Mouse (Mus musculus) spleen, postnatal 14 days (tissue): ENCODE measurements around the gene Olfr873.
"Not testable (repeated sequence)": the region's sequence is repeated elsewhere in the genome, so short reads cannot be mapped to it uniquely, and the experiment has no call there.

Experiments used
- DNase-seq, 2 experiments: peaks; one replicate each; pipeline ENCODE4 v3.0.0; 2021 to 2022; ENCODE audit warnings: low spot score in 2 of 2

Gene Olfr873

GRCm38 (mm10) chr9:20298232-20298631, at the start of gene Olfr873:
TSS of gene Olfr873 (plus strand) at chr9:20298532.
- no peak for DNase-seq

- no peak for DNase-seq
Observed at GRCm38 (mm10) chr9:20282051-20282450, 16.3 kb upstream of the Olfr873 start, which contains the start of gene Olfr39. TSS of gene Olfr39 (plus strand) at chr9:20282351.

- DNase-seq: not testable (repeated sequence)
Observed at GRCm38 (mm10) chr9:20295562-20295961, 2.8 kb upstream of the Olfr873 start.

- no peak for DNase-seq
Observed at GRCm38 (mm10) chr9:20335994-20336393, 37.7 kb downstream of the Olfr873 start, which contains the start of gene Olfr18. TSS of gene Olfr18 (minus strand) at chr9:20336094.

- no peak for DNase-seq
Observed at GRCm38 (mm10) chr9:20348501-20348900, 50.2 kb downstream of the Olfr873 start.
